Mouse (Mus musculus): ENCODE measurements at regions not wholly inside any gene's neighbourhood (a gene's known extent, or its start where the extent isn't known, plus 50 kb on each side); places are given as distances from the start of the nearest gene placed in this dataset.

DNA sequence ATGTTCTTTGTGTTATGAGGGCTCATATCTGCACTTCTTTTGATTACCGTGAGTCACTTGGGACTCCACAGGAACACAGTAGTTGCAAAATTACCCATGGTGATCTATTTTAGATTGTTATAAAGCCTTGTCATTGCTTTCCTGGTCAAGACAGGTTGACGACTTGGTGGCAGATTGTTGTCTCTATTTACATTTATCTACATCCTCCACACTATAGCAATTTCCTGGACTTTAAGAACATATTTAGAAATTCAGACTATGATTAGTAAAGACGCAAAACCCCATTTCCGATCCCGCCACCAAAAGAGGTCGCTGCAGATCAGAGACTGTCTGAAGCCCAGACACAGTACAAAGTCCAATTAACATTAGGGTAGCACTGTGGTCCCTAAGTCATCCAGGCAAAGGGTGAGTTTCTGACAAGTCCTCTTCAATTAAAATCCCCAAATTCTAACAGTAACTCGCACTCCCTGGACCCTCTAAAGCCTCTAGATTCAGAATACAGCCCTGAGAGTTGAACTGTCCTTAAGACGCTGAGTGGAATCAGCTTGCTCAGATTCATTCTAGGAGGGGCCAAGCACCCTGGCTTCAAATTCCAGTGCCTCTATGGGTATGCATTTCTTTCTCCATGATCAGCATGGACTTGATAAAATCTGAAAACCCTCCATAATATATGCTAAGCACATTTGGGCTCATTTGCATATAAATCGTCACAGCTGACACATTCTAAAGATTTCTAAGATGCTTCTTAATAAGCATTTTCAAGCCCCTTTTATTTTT is 461.9 kb upstream of the BC052040 start:
- CTCF ChIA-PET, result no interaction called here

DNA sequence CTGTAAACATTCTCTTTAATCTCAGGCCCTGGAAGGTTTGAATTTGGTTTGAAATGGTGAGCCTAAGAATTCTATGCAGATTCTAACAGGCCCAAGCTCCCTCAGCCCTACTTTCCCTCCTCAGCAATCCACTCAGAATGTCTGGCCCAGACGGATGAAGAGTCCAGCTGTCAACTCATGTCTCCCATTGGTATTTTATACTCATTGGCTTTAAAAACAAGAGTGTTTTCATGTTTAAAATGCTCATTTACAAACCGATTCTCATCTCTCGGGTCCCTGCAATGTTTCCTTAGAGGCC is 461.4 kb upstream of the BC052040 start:
- CTCF ChIA-PET, result no interaction called here

DNA sequence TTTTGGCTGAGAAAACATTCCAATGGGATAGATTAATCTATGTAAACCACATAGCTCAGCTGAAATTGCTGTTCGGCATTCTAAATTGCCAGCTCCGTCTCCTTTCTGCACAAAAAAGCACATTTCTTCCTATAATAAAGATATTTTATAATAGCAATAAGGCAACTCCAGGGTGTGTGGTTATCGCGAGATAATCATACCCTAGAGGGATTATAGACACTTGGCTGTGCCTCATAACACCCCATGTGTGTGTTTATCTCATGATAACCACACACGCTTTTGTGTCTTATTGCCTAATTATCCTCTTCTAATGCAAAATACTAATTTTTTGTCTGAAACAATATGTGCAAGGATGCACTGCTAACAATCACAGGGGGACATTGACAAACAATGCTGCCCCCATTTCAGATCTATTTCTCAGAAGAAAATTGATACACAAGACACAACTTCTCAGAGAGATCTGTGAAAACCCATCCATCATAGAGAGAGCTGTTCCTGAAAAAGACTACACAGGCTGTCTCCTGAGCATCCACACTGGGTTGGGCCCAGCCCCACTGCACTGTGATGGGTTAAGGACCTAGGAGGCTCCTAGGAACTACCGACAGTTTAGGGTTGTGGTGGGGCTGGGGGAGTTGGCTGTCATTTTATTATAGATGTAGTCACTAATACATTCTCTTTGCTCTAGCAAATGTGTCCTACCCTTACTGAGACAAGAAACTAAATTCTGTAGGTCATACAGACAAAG is 454.7 kb upstream of the BC052040 start:
- CTCF ChIA-PET, result no interaction called here

DNA sequence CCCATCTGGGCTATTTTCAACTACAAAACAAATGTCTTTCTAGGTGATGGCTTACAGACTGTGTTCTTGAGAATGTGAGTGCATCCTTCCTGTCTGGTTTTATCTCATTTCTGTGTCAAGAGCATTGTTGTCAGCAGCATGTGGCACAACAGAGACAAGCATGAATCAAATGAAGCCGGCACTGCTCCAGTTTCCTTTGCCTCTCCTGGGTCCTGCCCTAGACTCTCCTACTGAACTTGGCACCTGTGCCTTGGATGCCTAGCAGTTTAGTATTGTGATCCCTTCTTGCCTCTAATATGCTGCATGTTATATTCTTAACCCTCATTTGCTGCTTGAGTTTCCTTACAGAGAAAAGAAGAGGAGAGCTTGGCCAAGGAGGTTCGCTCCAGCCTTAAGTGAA is 449.8 kb upstream of the BC052040 start:
- CTCF ChIA-PET, result no interaction called here

DNA sequence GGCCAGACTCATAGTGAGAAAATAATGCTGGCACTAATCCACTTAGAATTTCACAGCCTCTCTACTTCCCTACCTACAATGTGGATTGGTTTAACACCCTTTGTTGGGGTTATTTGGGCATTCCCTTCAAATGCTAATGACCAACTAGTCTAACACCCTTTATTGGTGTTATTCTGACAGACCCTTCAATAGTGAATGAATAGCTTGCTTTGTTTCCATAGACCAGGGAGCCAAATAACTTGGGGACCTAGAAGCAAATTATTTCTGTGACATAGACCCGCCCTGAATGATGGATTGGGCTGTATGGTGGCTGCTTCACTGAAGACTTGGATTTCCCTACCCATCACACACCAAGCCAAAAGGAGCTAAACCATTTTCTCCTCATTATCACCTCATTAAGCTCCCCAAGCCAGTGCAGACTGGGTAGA is 449.3 kb upstream of the BC052040 start:
- CTCF ChIA-PET, result no interaction called here

DNA sequence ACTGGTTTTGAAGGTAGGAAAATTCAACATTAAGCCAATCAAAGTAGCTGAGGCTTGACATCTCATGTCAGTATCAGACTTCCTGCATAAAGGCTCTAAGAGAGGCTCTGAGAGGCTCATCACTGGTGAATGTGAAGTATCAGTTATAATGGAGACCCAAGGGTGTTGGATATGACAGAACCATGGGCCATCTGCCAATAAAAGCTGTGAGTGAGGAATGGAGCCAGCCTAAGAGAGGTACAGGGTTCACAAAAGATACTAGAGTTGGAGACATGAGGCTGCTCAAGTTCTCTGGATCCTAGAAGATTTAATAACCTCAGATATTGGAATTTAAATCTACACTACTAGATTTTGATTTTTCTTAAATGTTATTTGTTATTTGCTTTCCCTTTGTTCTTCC is 440.1 kb upstream of the BC052040 start:
- CTCF ChIA-PET, result no interaction called here

DNA sequence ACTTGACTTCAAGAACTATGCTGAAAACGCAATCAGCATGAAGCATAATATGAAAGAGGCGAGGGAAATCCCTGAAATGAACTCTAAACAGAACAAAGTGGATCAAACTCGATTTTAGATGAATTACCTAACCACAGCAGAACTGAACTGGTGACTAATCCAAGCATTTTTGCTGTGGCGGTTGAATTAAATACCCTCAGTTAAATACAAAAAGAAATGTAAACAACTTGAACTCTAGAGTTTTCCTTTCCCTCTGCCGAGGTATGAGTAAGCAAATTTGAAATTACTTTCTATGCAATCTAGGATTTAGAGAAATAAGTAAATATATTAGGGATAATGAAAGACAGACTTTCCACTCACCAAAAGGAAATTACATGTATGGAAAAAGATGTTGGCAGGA is 409.4 kb upstream of the BC052040 start:
- CTCF ChIA-PET, result no interaction called here

DNA sequence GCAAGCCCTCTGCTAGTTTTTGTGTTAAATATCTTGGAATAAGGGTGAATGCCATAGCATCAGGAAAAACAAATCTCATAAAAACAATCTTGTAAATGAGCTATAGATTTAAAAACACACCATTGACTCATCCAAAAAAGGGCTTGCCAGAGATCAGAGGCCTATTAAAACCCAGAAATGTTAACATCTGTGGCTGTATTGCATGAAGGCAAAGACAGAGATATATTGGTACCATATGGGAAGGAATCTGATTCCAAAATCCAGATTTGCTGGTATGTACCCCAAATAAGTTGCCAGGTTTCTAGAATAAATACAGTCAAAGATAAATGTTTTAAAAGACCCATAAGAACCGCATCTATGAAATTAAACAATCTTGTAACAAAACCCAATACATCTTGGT is 404.4 kb upstream of the BC052040 start:
- CTCF ChIA-PET, result no interaction called here

DNA sequence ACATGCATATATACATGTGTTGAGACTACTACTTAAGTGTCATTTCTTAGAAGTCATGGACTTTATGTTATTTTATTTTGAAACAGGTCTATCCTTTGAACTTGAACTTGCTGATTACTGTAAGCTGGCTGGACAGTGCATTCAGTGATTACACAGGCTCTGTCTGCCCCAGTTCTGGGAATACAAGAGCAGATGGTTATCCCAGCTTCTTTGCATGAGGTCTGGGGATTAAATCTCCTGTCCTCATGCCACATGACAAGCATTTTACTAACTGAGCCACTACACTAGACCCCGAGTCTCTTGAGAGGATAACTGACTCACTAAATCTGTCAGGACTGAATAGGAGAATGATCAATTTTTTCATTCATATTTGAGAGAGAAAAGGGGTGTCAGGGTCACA is 403.6 kb upstream of the BC052040 start:
- CTCF ChIA-PET, result no interaction called here

DNA sequence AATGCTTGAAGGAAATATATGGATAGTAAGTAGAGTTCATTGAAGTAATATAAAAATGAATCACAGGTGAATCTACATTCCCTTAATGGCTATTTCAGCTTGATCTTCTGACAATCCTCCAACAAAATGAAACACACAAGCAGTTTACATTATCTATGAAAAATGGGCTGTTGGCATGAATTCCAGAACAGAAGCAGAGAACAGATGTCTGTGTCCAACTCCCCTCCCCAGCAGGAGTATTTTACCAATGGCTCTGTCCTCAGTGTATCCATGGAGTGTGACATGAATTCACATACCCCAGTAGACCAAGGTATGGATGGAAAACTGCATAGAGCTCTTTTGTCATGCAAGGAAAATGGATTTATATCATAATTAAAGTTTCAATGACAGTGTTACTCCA is 370.3 kb upstream of the BC052040 start:
- CTCF ChIA-PET, result no interaction called here

DNA sequence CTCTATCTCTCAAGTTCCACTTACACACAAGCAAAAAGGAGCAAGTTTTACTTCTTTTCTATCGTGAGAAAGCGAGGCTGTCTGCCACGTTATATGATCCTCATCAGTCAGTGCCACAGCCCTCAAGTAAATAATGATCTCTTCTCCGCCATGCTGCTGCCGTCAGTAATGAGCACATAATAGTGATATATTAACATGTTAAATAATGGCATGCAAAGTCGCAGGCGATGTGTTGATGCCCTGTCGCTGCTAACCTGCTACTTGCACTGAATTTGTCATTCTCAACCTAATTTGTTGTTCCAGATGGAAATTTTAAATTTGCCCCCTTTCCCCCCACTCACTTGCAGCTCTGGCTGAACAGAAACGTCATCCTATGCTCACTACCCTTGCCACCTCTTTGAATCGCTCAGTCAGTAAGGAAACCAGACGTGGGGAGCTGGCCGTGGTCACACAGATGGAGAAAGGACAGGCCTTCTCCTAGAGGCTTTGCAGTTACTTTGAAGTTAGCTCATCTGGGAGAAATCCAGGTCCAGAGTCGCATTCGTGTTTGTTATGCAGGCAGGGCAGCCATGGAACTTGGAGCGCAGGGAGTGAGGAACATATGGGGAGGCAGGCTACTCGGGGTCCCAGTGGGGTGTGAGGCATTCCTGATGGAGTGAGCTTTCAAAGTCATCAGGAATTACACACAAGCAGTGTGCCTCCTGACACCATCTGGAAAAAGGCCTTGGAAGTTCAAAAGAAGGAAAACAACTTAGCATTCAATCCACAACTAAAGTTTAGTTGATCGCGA is 368.1 kb upstream of the BC052040 start:
- CTCF ChIA-PET, result no interaction called here

DNA sequence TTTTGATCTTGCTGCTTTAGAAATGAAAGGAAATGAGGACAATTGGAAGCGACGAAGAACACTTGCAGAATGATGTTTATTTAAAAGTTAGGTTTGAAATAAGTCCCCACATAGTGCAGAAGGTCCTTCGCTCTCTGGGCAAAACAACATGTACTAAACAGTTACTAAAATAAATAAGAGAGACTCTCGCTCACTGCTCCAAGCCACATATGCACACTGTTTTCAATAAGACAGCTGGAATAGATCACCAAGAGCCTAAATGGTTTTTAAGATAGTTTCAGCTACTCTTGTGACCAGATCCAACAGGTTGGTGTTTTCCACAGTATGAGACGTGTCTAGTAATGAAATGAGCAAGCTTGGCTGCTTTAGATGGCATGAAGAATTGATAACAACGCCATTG is 367.2 kb upstream of the BC052040 start:
- CTCF ChIA-PET, result no interaction called here

DNA sequence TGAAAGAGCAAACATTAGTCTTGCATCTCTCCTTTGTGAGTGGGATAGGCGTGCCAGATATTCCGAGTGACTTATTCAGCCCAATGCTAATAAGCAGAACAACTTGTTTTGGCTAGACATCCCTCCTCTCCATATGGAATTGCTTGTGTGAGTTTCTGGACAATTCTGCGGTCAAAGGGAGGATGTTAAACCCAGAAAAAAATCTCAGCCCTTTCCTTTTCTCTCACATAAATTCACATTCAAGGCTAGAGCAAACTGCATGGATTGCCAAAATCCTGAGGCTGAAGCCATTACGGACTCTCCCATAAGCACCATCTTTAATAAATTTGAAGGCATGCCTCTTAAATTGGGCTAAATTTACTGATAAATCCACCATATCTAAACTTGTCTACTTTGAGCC is 351.5 kb upstream of the BC052040 start:
- CTCF ChIA-PET, result no interaction called here

DNA sequence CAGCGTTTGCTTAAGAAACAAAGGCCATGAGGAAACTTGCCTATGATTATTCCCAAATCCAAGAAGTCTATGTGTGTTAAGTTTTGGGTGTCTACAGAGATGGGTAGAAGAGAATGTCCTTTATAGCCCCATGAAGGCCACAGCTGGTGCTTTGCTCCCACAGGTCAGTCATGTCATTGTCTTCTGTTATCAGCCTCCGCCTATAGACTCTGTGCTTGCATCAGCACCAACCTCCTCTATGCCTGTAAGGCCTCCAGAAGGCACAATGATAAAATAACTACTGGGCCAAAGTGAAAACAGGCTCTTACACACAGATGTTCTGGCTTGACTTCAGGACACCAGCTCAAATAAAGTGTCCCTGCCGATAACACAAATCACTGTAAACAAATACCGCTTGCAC is 333.8 kb upstream of the BC052040 start:
- CTCF ChIA-PET, result no interaction called here

DNA sequence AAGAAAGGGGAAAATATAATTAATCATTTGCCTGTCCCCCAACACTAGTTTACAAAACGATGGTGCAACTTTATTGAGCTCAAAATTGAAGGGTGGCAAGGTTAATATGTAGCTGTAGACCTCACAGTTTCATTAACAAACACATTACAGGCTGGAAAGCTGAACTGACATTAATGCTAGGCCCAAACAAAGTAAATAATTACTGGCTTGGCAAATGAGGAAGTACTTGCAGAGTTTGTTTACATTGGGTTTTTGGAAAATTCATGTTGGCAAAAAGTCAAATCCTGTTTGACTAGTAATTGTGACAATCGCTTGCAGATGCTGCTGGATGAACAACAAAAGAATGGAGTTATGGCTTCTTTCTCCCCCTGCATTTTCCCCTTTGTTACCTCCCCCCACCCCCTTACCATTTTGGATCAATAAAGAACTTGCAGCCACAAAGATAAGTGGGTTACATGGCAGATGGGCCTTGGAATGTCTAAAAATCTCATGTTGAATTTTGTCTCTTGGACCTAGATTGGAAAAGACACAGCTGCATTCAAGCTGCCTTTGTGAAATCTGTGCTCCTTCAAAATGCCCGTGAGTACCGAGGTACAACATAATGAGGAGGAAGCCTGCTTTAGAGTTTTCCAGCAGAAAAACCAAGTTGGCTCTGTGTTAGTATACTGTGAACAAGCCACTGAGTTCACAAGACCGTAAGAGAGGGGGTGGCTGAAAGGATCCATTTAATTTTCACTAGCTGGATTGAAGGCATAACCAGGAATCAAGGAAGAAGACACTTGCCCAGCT is 331.3 kb upstream of the BC052040 start:
- CTCF ChIA-PET, result no interaction called here

DNA sequence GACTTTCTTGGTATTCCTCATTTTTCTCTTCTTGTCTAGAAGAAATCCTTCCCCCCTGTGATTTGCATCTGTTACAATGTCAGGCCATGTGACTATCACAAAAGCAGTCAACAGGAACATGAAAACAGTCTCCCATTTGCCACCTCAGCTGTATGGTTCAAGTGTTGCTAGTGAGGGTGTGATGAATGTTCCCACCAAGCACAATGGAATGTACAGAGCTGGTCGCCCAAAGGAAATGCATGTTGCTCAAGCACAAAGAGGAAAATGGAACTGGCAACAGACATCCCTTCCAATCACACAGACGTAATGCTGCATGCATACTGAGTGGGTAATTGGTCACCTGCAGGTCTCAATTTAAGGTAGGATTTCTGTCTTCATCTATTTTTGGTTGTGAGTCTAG is 324.1 kb upstream of the BC052040 start:
- CTCF ChIA-PET, result no interaction called here

DNA sequence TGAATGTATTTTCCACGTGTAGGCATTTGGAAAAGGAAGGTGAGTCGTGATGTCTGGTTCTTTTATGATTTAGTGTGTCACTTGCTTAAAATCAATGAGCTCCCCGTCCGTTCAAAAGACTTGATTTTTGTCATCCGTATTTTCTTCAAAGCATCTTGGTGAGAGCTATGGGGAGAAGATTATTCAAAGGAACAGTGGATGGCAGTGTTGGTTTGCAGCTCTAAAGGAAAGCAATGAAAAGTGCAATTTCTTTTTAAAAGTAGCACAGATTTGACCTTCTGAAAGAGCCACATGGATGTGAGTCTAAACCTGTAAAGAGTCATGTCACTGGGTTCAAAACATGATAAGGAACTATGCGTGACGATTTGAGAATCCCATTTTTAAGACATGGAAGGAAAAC is 313.3 kb upstream of the BC052040 start:
- CTCF ChIA-PET, result no interaction called here

DNA sequence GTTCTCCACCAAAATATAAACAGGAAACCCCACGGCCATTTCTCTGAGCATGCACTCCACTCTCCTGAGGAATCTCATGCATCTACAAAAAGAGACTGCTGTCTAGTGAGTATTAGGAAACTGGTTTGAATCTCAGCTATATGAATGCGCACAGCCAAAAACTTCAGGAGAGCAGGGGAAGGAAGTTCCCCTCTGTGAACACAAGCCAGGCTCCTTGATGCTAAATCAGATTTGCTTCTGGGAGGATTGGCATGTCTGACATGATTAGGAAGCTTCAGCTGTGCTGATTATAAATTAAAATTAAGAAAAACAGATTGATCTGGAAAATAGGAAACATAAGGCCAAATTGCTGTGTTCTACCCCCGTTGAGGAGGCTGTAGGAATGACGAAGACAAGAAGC is 304.1 kb upstream of the BC052040 start:
- CTCF ChIA-PET, result no interaction called here

DNA sequence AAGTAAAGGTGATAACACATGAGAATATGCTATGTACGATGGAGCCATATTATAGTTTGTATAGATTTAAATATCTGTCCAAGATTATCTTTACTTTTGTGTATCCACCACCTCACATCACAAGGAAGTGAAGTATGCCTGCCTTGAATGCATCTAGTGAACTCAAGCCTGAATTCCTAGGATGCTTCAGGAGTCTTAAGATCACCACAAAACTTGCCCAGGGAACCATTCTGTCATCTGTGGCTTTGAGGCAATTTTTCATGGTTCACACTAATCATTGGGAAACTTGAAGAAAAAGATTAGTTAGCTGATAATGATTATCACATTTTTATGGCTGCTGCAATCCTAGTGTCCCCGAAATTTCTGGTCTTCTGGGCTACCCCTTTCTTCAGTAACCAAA is 288.5 kb upstream of the BC052040 start:
- CTCF ChIA-PET, result no interaction called here

DNA sequence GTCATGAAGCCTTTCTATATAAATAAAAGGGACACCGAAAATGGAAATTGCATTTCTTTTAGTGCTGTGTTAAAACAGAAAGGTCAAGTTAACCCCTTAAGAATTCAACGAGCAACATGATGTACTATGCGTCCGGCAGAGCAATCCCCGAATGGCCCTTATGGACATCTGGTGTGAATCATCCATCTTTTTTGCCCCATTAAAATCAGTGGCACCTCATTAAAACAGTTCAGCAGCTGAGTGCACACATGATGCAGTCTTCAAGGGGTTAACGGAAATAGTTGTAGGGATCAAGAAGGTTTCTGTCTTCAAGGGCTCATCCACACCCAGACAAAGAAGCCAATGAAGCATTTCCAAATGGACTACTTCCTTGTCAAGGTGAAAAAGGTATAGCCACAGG is 284.1 kb upstream of the BC052040 start:
- CTCF ChIA-PET, result no interaction called here

DNA sequence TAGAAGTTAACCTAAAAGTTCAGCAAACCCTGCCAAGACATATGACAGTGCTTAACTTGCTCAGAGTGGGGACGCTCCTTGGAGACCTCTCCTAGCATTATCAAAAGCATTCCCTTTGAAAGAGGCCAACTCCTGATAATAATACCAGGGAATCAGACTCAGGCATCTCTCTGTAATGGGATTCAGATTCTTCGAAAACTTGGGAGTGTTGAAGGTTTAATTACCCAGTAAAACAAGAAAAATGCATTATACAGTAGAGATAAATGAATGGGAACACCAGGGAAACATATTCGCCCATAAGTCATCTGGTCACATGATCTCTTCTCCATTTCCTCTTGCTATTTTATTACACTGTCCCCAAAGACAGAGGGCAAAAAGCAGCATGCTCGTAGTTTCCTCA is 274.3 kb upstream of the BC052040 start:
- CTCF ChIA-PET, result interaction anchor here (0.7 kb wide), 1 partner anchor 45 kb away, joined by 4 read pairs; no protein-coding TSS in a partner anchor

DNA sequence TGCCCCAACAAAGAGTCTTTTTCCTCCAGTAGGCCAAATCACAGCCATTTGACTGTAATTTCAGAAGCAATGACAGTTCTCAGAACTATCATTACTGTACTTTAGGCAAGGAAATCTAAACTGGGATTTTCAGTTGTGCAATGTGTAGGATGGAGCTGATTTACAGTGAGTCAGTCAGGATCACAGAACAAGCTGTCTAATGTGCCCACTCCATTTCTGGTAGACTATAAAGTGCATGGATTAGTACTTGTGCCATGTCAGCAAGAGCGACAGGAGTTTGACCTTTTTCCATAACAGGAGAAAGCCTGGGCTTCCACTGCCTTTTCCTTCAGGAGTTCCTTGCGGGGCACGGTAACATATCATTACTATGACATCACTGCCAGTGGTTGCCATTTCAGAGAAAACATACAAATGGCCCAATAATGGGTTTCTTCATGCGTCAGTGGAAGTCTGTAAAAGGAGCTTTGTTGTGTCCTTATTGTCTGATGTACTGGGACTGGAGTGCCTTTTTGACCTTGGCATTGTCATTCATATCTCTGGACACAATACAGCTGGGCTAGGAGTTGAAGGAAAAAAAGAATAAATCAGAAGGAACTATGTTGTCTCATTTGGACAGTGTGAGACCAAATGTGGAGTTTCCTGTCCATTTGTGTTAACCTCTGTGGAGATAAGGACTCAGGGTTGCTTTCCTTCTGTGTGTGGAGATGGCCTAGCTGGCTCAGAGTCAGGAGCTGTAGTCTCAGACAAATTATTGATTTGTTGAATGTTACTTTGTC is 271.5 kb upstream of the BC052040 start:
- CTCF ChIA-PET, result no interaction called here
